Mouse (Mus musculus) CD8-positive naive resting alpha-beta T cell, adult 2 months (primary cell): ENCODE results near the gene Dscam.

Experiments used
- DNase-seq, 2 experiments: peaks; one replicate each; pipeline ENCODE4 v3.0.0; 2022; ENCODE audit warnings: low read depth in 2 of 2, low spot score in 2 of 2

Gene Dscam

GRCm38 (mm10) chr16:96613275-96613674 lies 557.3 kb downstream of the Dscam start:
- no peak for DNase-seq

- no peak for DNase-seq
Observed at GRCm38 (mm10) chr16:96610806-96611205, 559.7 kb downstream of the Dscam start.

DNA sequence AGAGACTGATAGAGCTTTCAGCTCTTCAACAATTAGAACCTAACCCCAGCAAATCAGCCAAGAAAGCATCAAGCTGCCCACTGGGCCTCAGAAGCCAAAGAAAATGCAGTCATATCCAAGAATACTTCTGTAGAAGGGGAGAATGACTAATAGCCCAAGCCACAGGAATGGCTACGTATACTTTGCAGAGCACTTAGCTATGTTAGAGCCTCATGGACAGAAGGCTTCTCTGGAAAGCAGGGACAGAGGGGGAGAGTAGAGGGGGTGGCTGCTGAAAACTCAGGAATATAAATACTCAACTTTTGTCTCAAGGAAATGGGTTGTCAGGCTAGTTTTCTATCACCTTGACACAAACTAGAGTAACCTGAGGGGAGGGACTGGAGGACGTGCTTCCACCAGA lies 568.3 kb downstream of the Dscam start:
- no peak for DNase-seq

DNA sequence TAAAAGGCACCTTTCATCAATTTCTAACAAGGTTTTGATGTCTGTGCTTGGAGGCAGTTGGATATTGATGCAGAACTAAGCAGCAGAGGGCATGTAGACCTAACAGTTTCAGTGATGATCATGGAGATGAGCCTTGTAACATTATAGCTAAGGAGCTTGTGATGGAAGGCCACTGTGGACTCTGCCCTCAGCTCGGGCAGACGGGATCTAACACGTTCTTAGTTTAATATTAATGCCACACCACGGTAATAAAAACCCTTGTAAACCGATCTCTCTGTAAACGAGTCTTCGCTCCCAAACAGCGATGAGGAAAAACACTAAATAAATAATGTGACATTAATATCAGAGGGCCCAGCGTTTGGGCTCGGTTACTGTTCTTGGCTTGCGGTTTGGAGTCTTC lies 569.8 kb downstream of the Dscam start:
- DNase-seq, result no peak

- no peak for DNase-seq
Observed at GRCm38 (mm10) chr16:96599401-96600060, 571.0 kb downstream of the Dscam start.

DNA sequence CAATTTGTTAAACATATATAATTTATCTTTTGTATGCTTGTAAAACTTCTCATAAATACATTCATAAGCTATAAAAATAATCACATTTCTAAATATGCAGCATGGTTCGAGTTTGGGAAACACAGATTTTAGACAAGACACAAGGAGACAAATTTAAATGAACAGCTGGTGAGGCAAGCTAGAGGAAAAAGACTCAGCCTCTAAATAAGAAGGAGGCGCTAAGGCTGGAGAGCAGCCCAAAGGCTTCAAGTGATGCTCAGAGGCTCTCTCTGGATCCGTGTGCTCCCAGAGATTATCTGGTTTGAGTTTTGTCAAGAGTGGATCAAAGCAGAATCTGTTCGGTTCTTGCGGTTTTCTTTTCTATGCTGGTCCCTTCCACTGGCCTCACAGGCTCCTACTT lies 594.7 kb downstream of the Dscam start:
- DNase-seq, result no peak

GRCm38 (mm10) chr16:96567428-96567827 lies 603.1 kb downstream of the Dscam start:
- no peak for DNase-seq

GRCm38 (mm10) chr16:96563350-96564257 lies 606.9 kb downstream of the Dscam start:
- no peak for DNase-seq

GRCm38 (mm10) chr16:96559796-96560195 lies 610.8 kb downstream of the Dscam start:
- DNase-seq, result no peak

DNA sequence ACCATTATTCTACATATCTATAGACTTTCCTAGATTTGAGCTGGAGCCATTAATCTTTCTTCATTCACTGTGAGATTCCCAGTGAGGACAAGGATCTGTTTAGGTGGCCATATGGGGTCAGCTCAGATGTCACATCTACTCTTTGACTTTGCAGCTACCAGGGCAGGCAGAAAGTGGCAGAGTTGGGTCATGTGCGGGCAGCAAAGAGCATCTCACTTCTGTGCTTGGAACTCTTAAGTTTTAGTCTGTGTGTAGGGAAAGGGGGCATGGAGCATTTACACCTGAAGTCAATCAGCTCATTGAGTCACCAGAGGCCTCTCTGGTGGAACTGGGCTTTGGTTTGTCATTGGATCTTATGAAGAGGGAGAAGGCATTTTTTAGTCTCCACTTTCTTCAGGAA lies 612.2 kb downstream of the Dscam start:
- no peak for DNase-seq

- no peak for DNase-seq
Observed at GRCm38 (mm10) chr16:96556621-96557020, 613.9 kb downstream of the Dscam start.

DNA sequence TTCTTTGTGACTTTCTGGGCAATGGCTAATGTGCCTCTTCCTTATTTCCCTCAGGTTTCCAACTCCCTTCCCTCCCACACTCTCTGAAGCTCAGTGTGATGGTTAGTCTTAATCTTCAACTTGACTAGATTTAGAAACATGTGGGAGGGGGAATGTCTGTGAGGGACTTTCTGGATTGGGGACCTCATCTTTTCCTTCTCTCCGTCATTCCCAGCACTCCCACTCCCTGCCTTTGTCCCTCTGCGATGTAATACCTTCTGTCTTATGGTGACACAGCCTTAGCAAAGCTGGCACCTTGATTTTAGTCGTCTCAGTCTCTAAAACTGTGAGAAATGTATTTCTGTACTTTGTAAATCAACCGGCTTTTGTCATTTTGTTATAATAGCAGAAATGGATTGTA lies 615.1 kb downstream of the Dscam start:
- no peak for DNase-seq

- DNase-seq, result no peak
Observed at GRCm38 (mm10) chr16:96552680-96553079, 617.9 kb downstream of the Dscam start.

- DNase-seq, result no peak
Observed at GRCm38 (mm10) chr16:96541056-96541455, 629.5 kb downstream of the Dscam start.
